Mouse (Mus musculus): ENCODE results near the gene Hdhd5. TPM values are rescaled to one million over a fixed set of nuclear protein-coding genes. Genes with fewer than 3 reads are reported as not detected.

The Hdhd5 gene
- total and polyA plus RNA-seq, 2 experiments from 2014 or later = 14.9 to 29.9 TPM

GRCm38 (mm10) chr6:120532594-120532993 lies 1.5 kb upstream of the Hdhd5 start:
- 82% methylated on average over 1 of the region's 1 CpGs for WGBS
- Histone ChIP-seq H3K9me3 (ENCODE audit: low read length) (no peaks in the 10 kb centered on the region), H3K4me3 (ENCODE audit: low read depth, low read length) (no peak overlapping the region), H3K36me3 (ENCODE audit: insufficient read depth) (no peaks in the 10 kb centered on the region), H3K4me2 (ENCODE audit: low read depth) (no peak overlapping the region), H3K27ac (ENCODE audit: low read depth, low read length) (no peak overlapping the region), H3K4me1 (ENCODE audit: insufficient read depth) (peaks cover 16% of the 10 kb centered on the region), H3K27me3 (ENCODE audit: insufficient read depth, low read length) (no peaks in the 10 kb centered on the region), H3K9ac (no peak overlapping the region)
- DNase-seq (no peak), ATAC-seq (no peak)
- no peak for TF ChIP-seq CTCF (IDR thresholded peaks at IDR 0.05; ENCODE audit: low read depth)

DNA sequence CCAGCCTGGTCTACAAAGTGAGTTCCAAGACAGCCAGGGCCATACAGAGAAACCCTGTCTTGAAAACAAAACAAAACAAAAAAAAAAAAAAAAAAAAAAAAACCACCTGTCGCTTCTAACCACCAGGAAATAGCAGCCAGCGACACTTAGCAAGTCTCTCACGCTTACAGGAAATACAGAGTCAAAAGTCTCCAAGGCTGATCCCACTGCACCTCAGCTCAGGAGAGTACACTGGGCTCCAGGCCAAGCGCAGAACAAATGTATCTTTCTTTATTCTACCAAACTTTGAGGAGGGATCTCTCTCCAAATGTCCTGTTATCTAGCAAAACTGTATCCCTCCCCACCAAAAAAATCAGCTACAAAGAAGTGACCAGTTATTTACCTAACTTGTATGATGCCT lies 2.0 kb downstream of the Hdhd5 start:
- no peak for ATAC-seq
- Histone ChIP-seq H3K4me3 (ENCODE audit: low read depth, low read length) (no peak overlapping the region), H3K9ac (no peak overlapping the region), H3K27me3 (ENCODE audit: insufficient read depth, low read length) (no peaks in the 10 kb centered on the region), H3K4me1 (ENCODE audit: insufficient read depth) (peaks cover 16% of the 10 kb centered on the region), H3K27ac (ENCODE audit: low read depth, low read length) (no peak overlapping the region), H3K36me3 (ENCODE audit: insufficient read depth) (no peaks in the 10 kb centered on the region), H3K4me2 (ENCODE audit: low read depth) (0 out of 2 replicates have a peak overlapping the region, but pooled peaks have one; percentile 2), H3K9me3 (ENCODE audit: low read length) (no peaks in the 10 kb centered on the region)
- WGBS = 65% methylated on average over 4 of the region's 4 CpGs
- TF ChIP-seq CTCF (IDR thresholded peaks at IDR 0.05; ENCODE audit: low read depth) = no peak
- no peak for DNase-seq

DNA sequence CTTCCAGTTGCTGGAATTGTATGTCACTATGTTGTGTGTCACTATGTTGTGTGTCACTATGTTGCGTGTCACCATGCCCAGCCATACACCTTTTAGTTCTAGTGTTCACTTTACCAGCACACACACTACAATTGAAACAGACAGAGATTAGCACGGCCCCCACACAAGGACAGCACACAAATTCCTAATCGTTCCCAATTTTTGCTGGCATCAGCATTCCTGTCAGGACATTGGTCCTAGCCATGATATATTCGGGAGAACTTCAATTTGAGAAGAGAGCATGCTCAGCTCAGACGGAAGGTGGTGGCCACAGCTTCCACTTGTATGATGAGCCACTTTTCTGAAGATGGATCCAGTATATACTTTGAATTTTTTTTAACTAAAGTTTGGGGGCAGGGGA lies 6.3 kb downstream of the Hdhd5 start:
- no peak overlapping the region for H3K9ac ChIP-seq
- no peaks in the 10 kb centered on the region for H3K9me3 ChIP-seq (ENCODE audit: low read length)
- no peak for TF ChIP-seq CTCF (IDR thresholded peaks at IDR 0.05; ENCODE audit: low read depth)
- H3K27me3 ChIP-seq (ENCODE audit: insufficient read depth, low read length) = no peaks in the 10 kb centered on the region
- ATAC-seq (no peak), DNase-seq (no peak)
- peaks cover 7% of the 10 kb centered on the region for H3K4me1 ChIP-seq (ENCODE audit: insufficient read depth)
- H3K27ac ChIP-seq (ENCODE audit: low read depth, low read length) = no peak overlapping the region
- 94% methylated on average over 5 of the region's 5 CpGs for WGBS
- no peak overlapping the region for H3K4me2 ChIP-seq (ENCODE audit: low read depth)
- no peak overlapping the region for H3K4me3 ChIP-seq (ENCODE audit: low read depth, low read length)
- H3K36me3 ChIP-seq (ENCODE audit: insufficient read depth) = peaks cover 35% of the 10 kb centered on the region

- WGBS = 91% methylated on average over 5 of the region's 5 CpGs
- TF ChIP-seq CTCF (IDR thresholded peaks at IDR 0.05; ENCODE audit: low read depth) = no peak
Observed at GRCm38 (mm10) chr6:120519647-120520046, 11.5 kb downstream of the Hdhd5 start.

GRCm38 (mm10) chr6:120517311-120517710 lies 13.8 kb downstream of the Hdhd5 start:
- Histone ChIP-seq H3K36me3 (ENCODE audit: insufficient read depth) (peaks cover 57% of the 10 kb centered on the region), H3K4me1 (ENCODE audit: insufficient read depth) (no peaks in the 10 kb centered on the region), H3K27me3 (ENCODE audit: insufficient read depth, low read length) (no peaks in the 10 kb centered on the region), H3K27ac (ENCODE audit: low read depth, low read length) (no peak overlapping the region), H3K4me2 (ENCODE audit: low read depth) (no peak overlapping the region), H3K9ac (no peak overlapping the region), H3K9me3 (ENCODE audit: low read length) (no peaks in the 10 kb centered on the region), H3K4me3 (ENCODE audit: low read depth, low read length) (no peak overlapping the region)
- ATAC-seq (no peak), DNase-seq (no peak)
- TF ChIP-seq CTCF (IDR thresholded peaks at IDR 0.05; ENCODE audit: low read depth) = no peak
- WGBS = 93% methylated on average over 5 of the region's 5 CpGs

More at GRCm38 (mm10) chr6:120519647-120520046, 11.5 kb downstream of the Hdhd5 start:
- Histone ChIP-seq H3K4me2 (ENCODE audit: low read depth) (no peak overlapping the region), H3K9me3 (ENCODE audit: low read length) (no peaks in the 10 kb centered on the region), H3K27ac (ENCODE audit: low read depth, low read length) (no peak overlapping the region), H3K27me3 (ENCODE audit: insufficient read depth, low read length) (no peaks in the 10 kb centered on the region), H3K9ac (no peak overlapping the region), H3K4me1 (ENCODE audit: insufficient read depth) (no peaks in the 10 kb centered on the region), H3K36me3 (ENCODE audit: insufficient read depth) (peaks cover 51% of the 10 kb centered on the region), H3K4me3 (ENCODE audit: low read depth, low read length) (no peak overlapping the region)
- no peak for DNase-seq
- no peak for ATAC-seq

GRCm38 (mm10) chr6:120516879-120517278 lies 14.2 kb downstream of the Hdhd5 start:
- H3K4me3 ChIP-seq (ENCODE audit: low read depth, low read length) = no peak overlapping the region
- no peaks in the 10 kb centered on the region for H3K27me3 ChIP-seq (ENCODE audit: insufficient read depth, low read length)
- ATAC-seq = no peak
- DNase-seq = no peak
- 91% methylated on average over 6 of the region's 6 CpGs for WGBS
- peaks cover 53% of the 10 kb centered on the region for H3K36me3 ChIP-seq (ENCODE audit: insufficient read depth)
- no peaks in the 10 kb centered on the region for H3K9me3 ChIP-seq (ENCODE audit: low read length)
- no peak for TF ChIP-seq CTCF (IDR thresholded peaks at IDR 0.05; ENCODE audit: low read depth)
- H3K27ac ChIP-seq (ENCODE audit: low read depth, low read length) = no peak overlapping the region
- no peak overlapping the region for H3K9ac ChIP-seq
- no peak overlapping the region for H3K4me2 ChIP-seq (ENCODE audit: low read depth)
- H3K4me1 ChIP-seq (ENCODE audit: insufficient read depth) = no peaks in the 10 kb centered on the region

DNA sequence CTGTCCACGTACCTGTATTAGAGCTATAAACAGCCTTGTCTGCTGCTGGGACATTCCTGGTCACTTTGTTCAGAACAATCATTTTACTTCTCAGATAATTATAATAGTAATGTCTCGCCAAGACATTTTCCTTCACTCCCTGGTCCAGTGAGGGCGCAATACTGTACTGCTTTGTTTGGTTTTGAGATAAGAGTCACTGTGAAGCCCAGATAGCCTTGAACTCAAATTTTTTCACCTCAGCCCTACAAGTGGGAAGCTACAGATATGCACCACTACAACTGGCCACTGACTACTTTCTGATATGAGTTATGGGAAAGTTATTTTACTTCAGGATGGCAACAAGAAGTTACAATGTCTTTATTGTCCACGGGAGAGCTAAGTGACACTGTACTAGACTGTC lies 14.7 kb downstream of the Hdhd5 start:
- peaks cover 49% of the 10 kb centered on the region for H3K36me3 ChIP-seq (ENCODE audit: insufficient read depth)

More for the DNA sequence above, 14.7 kb downstream of the Hdhd5 start:
- H3K4me2 ChIP-seq (ENCODE audit: low read depth) = no peak overlapping the region
- H3K4me3 ChIP-seq (ENCODE audit: low read depth, low read length) = no peak overlapping the region
- no peak for TF ChIP-seq CTCF (IDR thresholded peaks at IDR 0.05; ENCODE audit: low read depth)
- no peak overlapping the region for H3K9ac ChIP-seq
- DNase-seq (no peak), ATAC-seq (no peak)
- H3K27me3 ChIP-seq (ENCODE audit: insufficient read depth, low read length) = no peaks in the 10 kb centered on the region
- H3K4me1 ChIP-seq (ENCODE audit: insufficient read depth) = no peaks in the 10 kb centered on the region
- no peak overlapping the region for H3K27ac ChIP-seq (ENCODE audit: low read depth, low read length)
- no peaks in the 10 kb centered on the region for H3K9me3 ChIP-seq (ENCODE audit: low read length)
- 95% methylated on average over 4 of the region's 4 CpGs for WGBS
